7 mouse cellular contexts compared by ENCODE assay signal in genomic region chr8:46844371-46844973, GRCm38 (mm10).
A peak's percentile ranks its signal among the peaks of the same experiment; 100 is the strongest.
DNase-seq lines count a peak whose midpoint lies in the region; ATAC-seq and TF ChIP-seq lines count a peak whose summit lies in the region.

No protein-coding gene starts in this region.

- no peaks in the 10 kb centered on the region for H3K9me3 ChIP-seq in lung, embryonic 14.5 days (ENCODE audit: low read depth, low read length)
- no peaks in the 10 kb centered on the region for H3K9me3 ChIP-seq in embryonic facial prominence, embryonic 15.5 days (replicated peaks)
- no peaks in the 10 kb centered on the region for H3K9me3 ChIP-seq in limb, embryonic 14.5 days (ENCODE audit: control insufficient read depth, low read length)
- no peaks in the 10 kb centered on the region for H3K9me3 ChIP-seq in midbrain, embryonic 14.5 days (ENCODE audit: control insufficient read depth, low read length)

- H3K36me3 ChIP-seq in lung, embryonic 14.5 days (ENCODE audit: insufficient read depth): peaks cover 29% of the 10 kb centered on the region
- peaks cover 20% of the 10 kb centered on the region for H3K36me3 ChIP-seq in embryonic facial prominence, embryonic 15.5 days
- H3K36me3 ChIP-seq in limb, embryonic 14.5 days (ENCODE audit: control insufficient read depth, insufficient read depth, low read length): peaks cover 35% of the 10 kb centered on the region
- H3K36me3 ChIP-seq in splenic B cell, adult 2 months (ENCODE audit: control insufficient read depth, insufficient read depth, low read length, poor library complexity, severe bottlenecking): peaks cover 11% of the 10 kb centered on the region
- no peaks in the 10 kb centered on the region for H3K36me3 ChIP-seq in midbrain, embryonic 14.5 days (ENCODE audit: control insufficient read depth, insufficient read depth, low read length)

- no peak for TF ChIP-seq POLR2A in lung, adult 2 months (IDR thresholded peaks at IDR 0.05; ENCODE audit: borderline replicate concordance, extremely low read depth, low read depth, low read length)
- TF ChIP-seq POLR2A in limb, embryonic 14.5 days (IDR thresholded peaks at IDR 0.05; ENCODE audit: borderline replicate concordance, extremely low read depth, insufficient read depth, insufficient read length): no peak

- no peak overlapping the region for H3K4me3 ChIP-seq in lung, embryonic 14.5 days (ENCODE audit: low read depth, low read length)
- H3K4me3 ChIP-seq in lung, adult 2 months (replicated peaks; ENCODE audit: extremely low read depth, low read depth, low read length): no peak overlapping the region
- H3K4me3 ChIP-seq in embryonic facial prominence, embryonic 15.5 days (replicated peaks): no peak overlapping the region
- no peak overlapping the region for H3K4me3 ChIP-seq in limb, embryonic 14.5 days (replicated peaks; ENCODE audit: low read length)
- no peak overlapping the region for H3K4me3 ChIP-seq in midbrain, embryonic 14.5 days (replicated peaks; ENCODE audit: low read depth, low read length)

- H3K27ac ChIP-seq in lung, embryonic 14.5 days (ENCODE audit: low read depth): peak overlapping the region; percentile 83
- H3K27ac ChIP-seq in embryonic facial prominence, embryonic 15.5 days (replicated peaks): peak overlapping the region; percentile 45
- H3K27ac ChIP-seq in limb, embryonic 14.5 days (replicated peaks; ENCODE audit: low read depth, low read length): 0 out of 2 replicates have a peak overlapping the region, but pooled peaks have one; percentile 28
- H3K27ac ChIP-seq in midbrain, embryonic 14.5 days (replicated peaks; ENCODE audit: low read depth, low read length): no peak overlapping the region

- TF ChIP-seq CTCF in lung, embryonic 14.5 days (IDR thresholded peaks at IDR 0.05; ENCODE audit: low read depth): no peak
- no peak for TF ChIP-seq CTCF in lung, adult 2 months (IDR thresholded peaks at IDR 0.05; ENCODE audit: insufficient read depth, low read length)

- no peaks in the 10 kb centered on the region for H3K27me3 ChIP-seq in lung, embryonic 14.5 days (ENCODE audit: insufficient read depth, low read length)
- no peaks in the 10 kb centered on the region for H3K27me3 ChIP-seq in embryonic facial prominence, embryonic 15.5 days
- H3K27me3 ChIP-seq in limb, embryonic 14.5 days (ENCODE audit: control insufficient read depth, insufficient read depth, low read length): no peaks in the 10 kb centered on the region
- no peaks in the 10 kb centered on the region for H3K27me3 ChIP-seq in splenic B cell, adult 2 months (ENCODE audit: control insufficient read depth, insufficient read depth, low read length, poor library complexity, severe bottlenecking)
- H3K27me3 ChIP-seq in midbrain, embryonic 14.5 days (ENCODE audit: control insufficient read depth, insufficient read depth, low read length): no peaks in the 10 kb centered on the region

- peak overlapping the region; percentile 10; the same call in 1 of the 2 replicates for H3K4me2 ChIP-seq in lung, embryonic 14.5 days
- H3K4me2 ChIP-seq in embryonic facial prominence, embryonic 15.5 days (replicated peaks): no peak overlapping the region
- H3K4me2 ChIP-seq in limb, embryonic 14.5 days (replicated peaks; ENCODE audit: low read depth, low read length, severe bottlenecking): no peak overlapping the region
- H3K4me2 ChIP-seq in midbrain, embryonic 14.5 days (ENCODE audit: low read length): no peak overlapping the region

- WGBS in lung, embryonic 14.5 days: 63% methylated on average over 3 of the region's 3 CpGs
- 8% methylated on average over 3 of the region's 3 CpGs for WGBS in lung, adult 2 months
- WGBS in embryonic facial prominence, embryonic 15.5 days: 79% methylated on average over 3 of the region's 3 CpGs
- 88% methylated on average over 3 of the region's 3 CpGs for WGBS in limb, embryonic 14.5 days
- WGBS in midbrain, embryonic 14.5 days: 98% methylated on average over 3 of the region's 3 CpGs

- ATAC-seq in lung, embryonic 14.5 days (ENCODE audit: insufficient read depth): no peak
- ATAC-seq in embryonic facial prominence, embryonic 15.5 days (ENCODE audit: insufficient number of reproducible peaks, low FRiP score, low TSS enrichment, low read depth): no peak
- ATAC-seq in limb, embryonic 14.5 days (ENCODE audit: low FRiP score, low read depth): no peak
- no peak for ATAC-seq in midbrain, embryonic 14.5 days (ENCODE audit: low FRiP score, low TSS enrichment)

- peaks cover 15% of the 10 kb centered on the region; the same call in 1 of the 2 replicates for H3K4me1 ChIP-seq in lung, embryonic 14.5 days (ENCODE audit: insufficient read depth)
- H3K4me1 ChIP-seq in lung, adult 2 months (ENCODE audit: control insufficient read depth, insufficient read depth, low read length): peaks cover 45% of the 10 kb centered on the region
- H3K4me1 ChIP-seq in embryonic facial prominence, embryonic 15.5 days: peaks cover 11% of the 10 kb centered on the region; the same call in 1 of the 2 replicates
- peaks cover 5% of the 10 kb centered on the region; the same call in 1 of the 2 replicates for H3K4me1 ChIP-seq in limb, embryonic 14.5 days (ENCODE audit: control insufficient read depth, insufficient read depth, low read length)
- H3K4me1 ChIP-seq in midbrain, embryonic 14.5 days (ENCODE audit: control insufficient read depth, insufficient read depth, low read length): no peaks in the 10 kb centered on the region

- no peak overlapping the region for H3K9ac ChIP-seq in lung, embryonic 14.5 days
- H3K9ac ChIP-seq in embryonic facial prominence, embryonic 15.5 days: no peak overlapping the region
- no peak overlapping the region for H3K9ac ChIP-seq in limb, embryonic 14.5 days (ENCODE audit: low read depth, low read length, severe bottlenecking)
- H3K9ac ChIP-seq in midbrain, embryonic 14.5 days (replicated peaks; ENCODE audit: low read length): no peak overlapping the region

- DNase-seq in lung, embryonic 14.5 days: no peak
- no peak for DNase-seq in lung, adult 2 months
- no peak for DNase-seq in limb, embryonic 14.5 days (ENCODE audit: low spot score)
- DNase-seq in splenic B cell, adult 2 months (ENCODE audit: low read depth, low spot score): peak; percentile 78
- no peak for DNase-seq in cerebellum, adult 18-20 months
- DNase-seq in midbrain, embryonic 14.5 days: no peak
